Mouse (Mus musculus): Measurements from ENCODE around the gene Snrpd3. TPM values are rescaled to one million over a fixed set of nuclear protein-coding genes. Genes with fewer than 3 reads are reported as not detected.

The Snrpd3 gene
- total RNA-seq, 2 experiments from 2014 or later: 66.2 to 80.3 TPM

GRCm38 (mm10) chr10:75534216-75534615, 16.9 kb downstream of the Snrpd3 start:
- DNase-seq: no peak

- DNase-seq: peak; percentile 71 to 75
Observed at GRCm38 (mm10) chr10:75534934-75535333, 17.6 kb downstream of the Snrpd3 start.

DNA sequence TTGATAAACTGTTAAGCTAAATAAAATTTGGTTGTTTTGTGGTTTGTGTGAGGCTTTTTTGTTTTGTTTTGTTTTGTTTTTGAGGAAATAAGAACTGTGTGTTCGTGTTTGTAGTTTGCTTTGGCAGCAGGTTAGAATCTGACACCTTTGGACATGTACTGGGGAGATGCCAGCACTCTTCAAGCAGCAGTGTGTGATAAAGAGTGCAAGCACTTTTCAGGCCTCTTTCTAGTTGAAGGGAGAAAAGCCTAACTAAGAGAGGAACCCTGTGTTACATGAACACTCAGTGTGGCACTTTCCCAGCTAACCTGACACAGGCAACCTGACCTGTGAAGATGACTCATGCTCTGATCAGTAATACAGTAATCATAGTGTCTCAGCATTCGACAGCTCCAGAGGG, 18.1 kb downstream of the Snrpd3 start:
- peak; percentile 61 to 68 for DNase-seq

GRCm38 (mm10) chr10:75536123-75536522, 18.8 kb downstream of the Snrpd3 start:
- no peak for DNase-seq

- DNase-seq: no peak
Observed at GRCm38 (mm10) chr10:75547901-75548300, 30.6 kb downstream of the Snrpd3 start.

DNA sequence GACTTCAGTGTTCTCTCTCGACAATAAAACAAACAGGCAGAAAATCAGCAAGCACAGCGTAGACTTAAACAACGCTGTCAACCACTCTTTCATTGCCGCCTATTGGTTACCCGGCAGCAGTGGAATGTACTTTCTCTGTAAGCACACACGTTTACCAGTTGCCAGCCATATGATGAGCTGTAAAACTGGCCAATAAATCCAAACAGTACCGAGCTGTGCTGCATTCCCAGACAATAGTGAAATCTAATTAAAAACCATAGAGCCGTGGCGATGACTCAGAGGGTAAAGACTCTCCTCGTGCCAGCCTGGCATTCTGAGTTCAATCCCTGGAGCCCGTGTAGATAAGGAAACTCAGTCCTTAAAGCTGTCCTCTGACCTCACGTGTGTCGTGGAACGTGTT, 31.1 kb downstream of the Snrpd3 start:
- DNase-seq: no peak

- no peak for DNase-seq
Observed at GRCm38 (mm10) chr10:75549886-75550285, 32.5 kb downstream of the Snrpd3 start.

DNA sequence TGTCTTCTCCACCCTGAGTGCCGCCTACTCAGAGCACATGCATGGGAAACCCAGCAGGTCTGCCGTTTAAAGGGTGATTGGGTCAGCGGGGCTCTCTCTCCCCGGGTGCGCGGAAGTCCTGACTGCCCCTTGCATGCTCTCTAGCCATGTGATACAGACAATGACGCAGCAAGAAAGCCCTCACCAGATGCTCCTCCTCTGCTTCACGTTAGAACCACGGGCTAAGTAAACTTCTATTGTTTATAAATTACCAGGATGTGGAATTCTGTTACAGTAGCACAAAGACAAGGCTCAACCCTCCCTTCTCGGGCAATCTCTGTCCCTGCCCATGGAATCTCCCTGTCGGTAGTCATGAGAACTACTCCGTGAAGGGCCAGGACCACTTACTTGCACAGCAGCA, 33.8 kb downstream of the Snrpd3 start:
- DNase-seq: no peak

GRCm38 (mm10) chr10:75552106-75552505, 34.8 kb downstream of the Snrpd3 start:
- no peak for DNase-seq

DNA sequence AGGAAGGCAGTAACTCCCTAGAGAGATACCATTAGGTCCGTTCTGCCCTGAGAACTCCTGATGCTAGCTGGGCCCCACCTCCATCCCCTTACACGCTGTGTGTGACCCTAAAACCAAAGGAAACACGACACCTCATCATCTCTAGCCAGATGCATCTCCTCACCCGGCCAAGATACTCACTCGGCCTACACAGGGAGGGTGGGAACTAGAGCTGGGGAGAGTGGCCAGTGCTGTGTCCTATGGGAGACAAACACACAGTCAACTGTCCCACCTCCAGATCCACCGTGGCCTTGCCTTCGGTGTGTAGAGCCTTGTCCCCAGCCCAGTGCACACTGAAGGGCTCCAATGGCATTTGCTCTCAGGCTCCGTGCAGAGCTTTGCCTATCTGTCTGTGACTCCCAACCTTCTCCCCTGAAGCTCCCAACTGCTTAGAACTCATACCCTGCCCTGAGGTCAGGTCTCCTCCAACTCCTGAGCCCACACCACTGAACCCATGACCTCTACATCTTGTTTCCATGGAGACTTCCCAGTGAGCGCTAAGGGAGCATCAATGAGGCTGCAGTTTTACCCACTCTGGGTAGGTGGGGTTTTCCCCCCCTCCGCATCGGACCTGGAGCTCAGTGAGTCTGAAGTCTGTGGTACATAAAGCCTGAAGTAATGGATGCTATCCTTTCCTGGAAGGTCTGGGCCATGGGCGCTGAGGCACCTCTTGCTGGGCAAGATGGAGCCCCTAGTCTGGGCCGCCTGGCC, 35.5 kb downstream of the Snrpd3 start:
- no peak for DNase-seq

- no peak for DNase-seq
Observed at GRCm38 (mm10) chr10:75554090-75554489, 36.7 kb downstream of the Snrpd3 start.

GRCm38 (mm10) chr10:75555557-75555956, 38.2 kb downstream of the Snrpd3 start:
- no peak for DNase-seq

DNA sequence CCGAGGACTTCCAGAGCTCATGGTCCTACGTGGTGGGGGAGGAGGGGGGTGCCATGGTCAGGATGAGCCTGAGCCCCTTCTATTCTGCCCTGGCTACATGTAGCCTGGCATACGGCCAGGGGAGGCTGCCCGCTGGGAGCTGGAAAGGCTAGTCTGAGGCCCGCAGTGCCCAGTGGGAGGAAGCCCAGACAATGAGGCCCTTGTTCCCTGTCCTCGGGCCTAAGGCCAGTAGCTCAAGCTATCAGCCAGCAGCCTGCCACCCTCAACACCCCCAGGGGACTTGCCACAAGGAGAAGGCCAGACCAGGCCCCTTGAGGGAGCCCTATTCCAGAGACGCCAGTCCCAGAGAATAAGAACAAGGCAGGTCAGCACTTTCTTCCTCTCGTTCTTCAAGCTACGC, 38.7 kb downstream of the Snrpd3 start:
- DNase-seq: no peak

- DNase-seq: no peak
Observed at GRCm38 (mm10) chr10:75558515-75558914, 41.2 kb downstream of the Snrpd3 start.

- no peak for DNase-seq
Observed at GRCm38 (mm10) chr10:75559041-75559675, 41.8 kb downstream of the Snrpd3 start.

- DNase-seq: peak; percentile 67 to 76
Observed at GRCm38 (mm10) chr10:75559676-75560548, 42.6 kb downstream of the Snrpd3 start, which contains the start of gene Lrrc75b. Lrrc75b (minus strand) TSS chr10:75560330.

DNA sequence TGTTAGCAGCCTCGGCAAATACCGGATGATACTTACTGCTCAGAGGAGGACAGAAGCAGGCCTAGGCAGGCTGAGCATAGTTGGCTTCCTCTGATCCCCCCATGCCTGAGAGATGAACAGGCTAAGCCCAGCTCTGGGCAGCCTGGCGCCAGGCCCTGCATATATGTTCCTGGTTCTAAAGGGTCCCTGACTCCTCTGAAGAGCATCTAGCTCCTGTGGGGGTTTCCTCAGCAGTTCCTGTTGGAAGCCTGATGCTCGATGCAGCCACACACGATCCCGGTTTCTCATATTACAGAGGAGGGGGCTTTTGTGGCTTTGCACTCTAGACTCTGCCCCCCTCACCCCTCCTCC, 43.2 kb downstream of the Snrpd3 start:
- no peak for DNase-seq

GRCm38 (mm10) chr10:75561071-75561654, 43.8 kb downstream of the Snrpd3 start, which contains the start of gene Ggt1:
Ggt1 (plus strand) TSS chr10:75561604.
- no peak for DNase-seq

GRCm38 (mm10) chr10:75562596-75562995, 45.2 kb downstream of the Snrpd3 start:
- no peak for DNase-seq

DNA sequence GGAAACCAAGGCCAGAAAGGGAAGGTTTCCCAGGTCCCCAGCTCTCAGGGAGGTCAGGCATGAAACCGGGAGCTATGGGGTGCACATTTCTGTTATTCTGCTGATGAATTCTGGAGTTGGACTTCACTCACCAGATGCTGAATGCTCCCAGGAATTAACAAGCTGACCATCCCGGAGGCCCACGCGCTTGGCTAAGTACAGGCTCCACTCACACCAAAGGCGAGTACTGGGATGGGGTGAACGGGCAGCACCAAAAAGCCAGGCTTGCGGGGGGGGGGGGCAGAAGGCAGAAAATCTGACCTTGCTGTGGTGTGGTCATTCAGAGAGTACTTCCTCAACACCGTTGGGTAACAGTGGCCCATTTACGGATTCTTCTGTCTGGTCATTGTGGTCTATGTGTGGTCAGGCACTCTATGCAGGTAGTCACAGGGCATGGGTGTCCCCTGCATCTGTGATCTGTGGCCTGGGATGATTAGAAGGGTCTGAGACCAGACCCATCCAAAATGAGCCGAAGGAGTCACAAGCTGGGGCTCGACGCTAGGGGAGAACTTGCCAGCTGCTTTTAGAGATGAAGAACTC, 47.4 kb downstream of the Snrpd3 start:
- no peak for DNase-seq

DNA sequence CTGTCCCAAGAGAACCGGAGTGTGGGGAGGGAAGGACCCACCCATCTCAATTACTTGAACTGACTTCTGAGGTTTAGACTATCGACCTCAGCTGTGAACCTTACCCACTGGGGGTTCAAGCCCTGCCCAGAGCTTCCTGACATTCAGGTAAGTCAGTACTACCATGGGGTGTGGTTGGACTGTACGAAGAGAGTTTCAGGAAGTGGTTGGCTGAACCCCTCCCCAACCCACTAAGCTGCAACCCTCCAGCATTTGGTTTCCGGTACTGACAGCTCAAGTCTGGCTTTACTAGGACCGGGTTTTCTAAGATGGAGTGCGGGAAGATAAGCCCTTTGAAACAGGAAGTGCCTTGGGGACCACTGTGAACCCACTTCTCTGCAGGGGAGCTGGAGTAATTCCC, 48.1 kb downstream of the Snrpd3 start:
- DNase-seq: peak in 1 of 2 experiments; percentile 37

DNA sequence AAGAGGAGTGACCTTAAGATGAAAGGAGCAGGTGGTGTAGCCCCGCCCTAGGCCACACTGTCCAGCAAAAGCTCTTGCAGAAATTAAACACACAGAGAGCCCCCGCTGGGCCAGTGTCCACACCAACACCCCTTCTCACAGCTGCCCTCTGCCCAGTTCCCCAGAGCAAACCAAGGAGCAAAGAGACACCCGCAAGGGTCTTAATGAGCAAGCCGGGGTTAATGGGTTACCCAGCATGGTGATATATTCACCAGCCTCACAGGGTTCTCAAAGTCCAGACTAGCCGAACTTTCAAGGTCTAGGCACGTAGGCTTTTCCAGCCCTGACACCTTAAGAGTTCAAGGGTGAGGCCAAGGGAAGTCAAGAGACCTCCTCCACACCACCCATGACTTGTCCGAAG, 48.6 kb downstream of the Snrpd3 start:
- DNase-seq: no peak
